Mouse (Mus musculus): ENCODE data around the gene Zfp777. TPM values are rescaled to one million over a fixed set of nuclear protein-coding genes. Genes with fewer than 3 reads are reported as not detected.
A peak's percentile ranks its signal among the peaks of the same experiment; 100 is the strongest.

Gene Zfp777
- polyA plus RNA-seq, 1 experiment from 2014 or later = 8.7 TPM

DNA sequence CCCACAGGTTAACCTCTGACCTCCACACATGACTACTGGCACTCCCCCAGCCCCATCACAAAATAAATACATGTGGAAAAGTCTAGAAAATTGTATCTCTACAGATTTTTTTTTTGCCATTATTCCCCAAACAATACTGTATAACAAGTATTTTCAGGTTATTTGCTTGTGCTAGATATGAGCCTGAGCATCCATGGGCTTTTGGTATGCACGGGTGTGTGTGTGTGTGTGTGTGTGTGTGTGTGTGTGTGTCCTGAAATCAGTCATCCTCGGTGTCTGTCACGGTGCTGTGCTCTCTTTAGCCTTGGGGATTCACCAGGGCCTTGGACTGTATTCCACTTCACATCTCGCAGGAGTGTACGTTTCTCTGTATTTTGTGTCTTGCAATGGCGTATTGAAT lies 3.4 kb upstream of the Zfp777 start:
- no peaks in the 10 kb centered on the region for H3K4me1 ChIP-seq (ENCODE audit: insufficient read depth)
- H3K27me3 ChIP-seq (ENCODE audit: insufficient read depth, low read length) = no peaks in the 10 kb centered on the region
- no peak for ATAC-seq (ENCODE audit: insufficient read depth)
- no peaks in the 10 kb centered on the region for H3K36me3 ChIP-seq (ENCODE audit: insufficient read depth)
- no peak overlapping the region for H3K4me2 ChIP-seq
- H3K4me3 ChIP-seq (ENCODE audit: low read depth, low read length) = no peak overlapping the region
- no peak for DNase-seq
- H3K27ac ChIP-seq (ENCODE audit: low read depth) = no peak overlapping the region
- no peak for TF ChIP-seq CTCF (IDR thresholded peaks at IDR 0.05; ENCODE audit: low read depth)
- H3K9me3 ChIP-seq (ENCODE audit: low read depth, low read length) = no peaks in the 10 kb centered on the region
- H3K9ac ChIP-seq = no peak overlapping the region
- 74% methylated on average over 6 of the region's 6 CpGs for WGBS

DNA sequence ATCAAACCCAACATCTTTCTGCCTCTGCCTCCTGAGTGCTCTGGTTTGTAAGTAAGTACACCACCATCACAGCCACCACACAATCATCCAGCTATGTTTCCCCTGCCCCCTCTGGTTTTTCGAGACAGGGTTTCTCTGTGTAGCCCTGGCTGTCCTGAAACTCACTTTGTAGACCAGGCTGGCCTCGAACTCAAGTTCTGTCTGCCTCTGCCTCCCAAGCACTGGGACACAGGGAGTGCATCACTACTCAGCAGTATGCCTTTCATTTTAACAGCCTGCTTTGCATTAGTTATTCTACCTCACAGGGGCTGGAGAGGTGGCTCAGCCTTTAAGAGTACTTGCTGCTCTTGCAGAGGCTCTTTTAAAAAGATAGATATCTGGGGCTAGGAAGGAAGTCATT lies 3.0 kb upstream of the Zfp777 start:
- Histone ChIP-seq H3K27me3 (ENCODE audit: insufficient read depth, low read length) (no peaks in the 10 kb centered on the region), H3K4me1 (ENCODE audit: insufficient read depth) (no peaks in the 10 kb centered on the region), H3K4me3 (ENCODE audit: low read depth, low read length) (no peak overlapping the region), H3K36me3 (ENCODE audit: insufficient read depth) (no peaks in the 10 kb centered on the region), H3K4me2 (no peak overlapping the region), H3K9me3 (ENCODE audit: low read depth, low read length) (no peaks in the 10 kb centered on the region), H3K27ac (ENCODE audit: low read depth) (no peak overlapping the region), H3K9ac (no peak overlapping the region)
- ATAC-seq (ENCODE audit: insufficient read depth) = no peak
- TF ChIP-seq CTCF (IDR thresholded peaks at IDR 0.05; ENCODE audit: low read depth) = no peak
- WGBS = 68% methylated on average over 2 of the region's 2 CpGs
- DNase-seq = no peak

DNA sequence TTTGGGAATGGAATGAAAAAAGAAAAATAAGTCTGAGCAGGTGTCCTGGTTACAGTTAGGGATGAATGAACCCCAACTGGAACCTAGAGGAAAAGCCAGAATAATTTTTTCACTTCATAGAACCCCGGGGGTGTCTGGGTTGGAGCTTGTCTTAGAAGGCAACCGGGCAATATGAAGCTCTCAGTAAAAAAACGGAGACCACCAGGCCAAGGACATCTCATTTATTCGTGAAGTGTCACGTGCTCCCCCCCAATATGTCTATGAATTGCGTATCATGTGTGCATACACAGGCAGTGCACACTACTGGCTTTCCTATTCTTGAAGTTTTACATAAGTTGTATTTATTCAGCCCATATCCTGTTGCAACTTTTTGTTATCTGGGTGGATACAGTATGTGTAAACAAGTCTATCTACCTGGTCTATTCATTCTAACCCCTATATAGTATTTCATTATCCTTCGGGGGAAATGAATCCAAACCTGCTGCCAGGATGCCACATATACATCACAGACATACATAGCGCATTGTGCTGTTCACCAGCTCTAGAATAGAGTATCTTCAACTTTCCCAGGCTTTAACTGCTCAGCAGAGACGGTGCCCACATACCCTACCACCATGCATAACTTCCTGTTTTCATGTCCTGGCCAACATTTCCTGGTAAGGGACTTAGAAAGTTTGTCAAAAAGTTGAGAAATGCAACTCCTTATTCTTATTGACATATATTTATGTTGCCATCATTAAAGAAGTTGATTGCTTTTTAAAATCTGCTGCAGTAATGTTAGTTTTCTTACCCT lies 758 bp upstream of the Zfp777 start:
- ATAC-seq (ENCODE audit: insufficient read depth) (no peak), DNase-seq (peak; percentile 4)
- Histone ChIP-seq H3K4me1 (ENCODE audit: insufficient read depth) (no peaks in the 10 kb centered on the region), H3K9me3 (ENCODE audit: low read depth, low read length) (no peaks in the 10 kb centered on the region), H3K9ac (peak overlapping the region; percentile 86; the same call in 1 of the 2 replicates), H3K27ac (ENCODE audit: low read depth) (peak overlapping the region; percentile 89; the same call in 1 of the 2 replicates), H3K36me3 (ENCODE audit: insufficient read depth) (peaks cover under 1% of the 10 kb centered on the region; the same call in 1 of the 2 replicates), H3K4me3 (ENCODE audit: low read depth, low read length) (peak overlapping the region; percentile 66), H3K4me2 (peak overlapping the region; percentile 77), H3K27me3 (ENCODE audit: insufficient read depth, low read length) (no peaks in the 10 kb centered on the region)
- 47% methylated on average over 9 of the region's 9 CpGs for WGBS
- TF ChIP-seq CTCF (IDR thresholded peaks at IDR 0.05; ENCODE audit: low read depth) = no peak

DNA sequence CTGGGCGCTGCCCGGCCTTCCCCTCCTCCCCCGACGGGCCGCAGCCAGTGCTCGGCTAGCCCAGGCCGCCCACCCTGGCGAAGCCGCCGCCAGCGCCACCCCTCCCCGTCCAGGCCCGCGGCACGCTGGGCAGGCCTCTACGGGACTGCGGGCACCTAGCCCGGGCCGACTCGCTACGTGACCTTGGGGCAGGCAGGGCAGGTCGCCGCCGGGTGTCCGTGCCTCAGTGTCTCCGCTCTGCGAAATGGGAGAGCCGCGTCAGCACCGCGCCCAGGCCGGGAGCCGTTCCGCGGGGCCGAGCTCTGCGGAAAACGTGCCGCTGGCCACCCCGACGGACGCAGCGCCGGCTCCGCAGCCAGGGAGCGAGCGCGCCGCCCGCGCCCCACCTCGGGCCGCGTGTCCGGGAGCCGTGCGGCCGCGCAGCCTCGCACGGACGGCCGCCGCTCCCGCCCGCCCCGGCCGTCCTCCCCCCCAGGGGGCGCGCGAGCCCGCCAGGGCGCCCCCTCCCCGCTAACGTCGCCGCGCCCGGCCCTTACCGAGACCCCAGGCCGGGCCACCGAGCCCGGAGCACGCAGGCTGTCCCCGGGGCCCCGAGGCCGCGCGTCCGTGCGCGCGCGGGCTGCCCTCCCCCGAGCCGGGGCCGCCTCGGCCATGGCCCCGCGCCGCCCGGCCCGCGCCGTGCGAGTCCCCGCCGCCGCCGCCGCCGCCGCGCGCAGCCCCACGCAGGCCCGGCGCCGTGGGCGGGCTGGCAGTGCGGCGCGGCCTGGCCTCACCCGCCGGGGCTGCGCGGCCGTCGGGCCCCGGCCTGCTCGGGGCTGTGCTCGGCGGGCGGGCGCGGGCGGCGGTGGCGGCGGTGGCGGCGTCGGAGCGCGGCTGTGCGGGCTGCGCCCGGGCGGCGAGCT lies 1.0 kb downstream of the Zfp777 start:
- TF ChIP-seq CTCF (IDR thresholded peaks at IDR 0.05; ENCODE audit: low read depth) = no peak
- no peaks in the 10 kb centered on the region for H3K27me3 ChIP-seq (ENCODE audit: insufficient read depth, low read length)
- no peaks in the 10 kb centered on the region for H3K9me3 ChIP-seq (ENCODE audit: low read depth, low read length)
- H3K4me2 ChIP-seq = peak overlapping the region; percentile 77
- H3K9ac ChIP-seq = peak overlapping the region; percentile 86
- H3K4me1 ChIP-seq (ENCODE audit: insufficient read depth) = no peaks in the 10 kb centered on the region
- ATAC-seq (ENCODE audit: insufficient read depth) = peak; percentile 64
- DNase-seq = peak; percentile 64
- H3K36me3 ChIP-seq (ENCODE audit: insufficient read depth) = peaks cover 18% of the 10 kb centered on the region
- peak overlapping the region; percentile 80 for H3K4me3 ChIP-seq (ENCODE audit: low read depth, low read length)
- under 1% methylated on average over 76 of the region's 150 CpGs for WGBS
- peak overlapping the region; percentile 89 for H3K27ac ChIP-seq (ENCODE audit: low read depth)

DNA sequence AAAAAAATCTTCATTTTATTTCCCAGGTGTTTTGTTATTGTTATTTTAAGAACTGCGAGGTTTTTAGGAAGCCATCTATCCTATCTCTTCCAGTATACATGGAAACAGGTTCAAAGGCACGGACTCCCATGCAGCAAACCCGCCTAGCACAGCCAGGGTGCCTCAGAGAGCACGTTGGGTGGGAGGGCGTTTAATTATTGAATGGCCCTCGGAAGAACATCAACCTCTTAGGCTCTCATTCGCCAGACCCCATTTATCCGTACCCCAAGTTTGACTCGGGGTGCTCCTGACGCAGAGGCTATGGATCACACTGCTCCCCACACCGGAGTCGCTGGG lies 1.6 kb downstream of the Zfp777 start:
- Histone ChIP-seq H3K4me2 (peak overlapping the region; percentile 77), H3K27ac (ENCODE audit: low read depth) (peak overlapping the region; percentile 73; the same call in 1 of the 2 replicates), H3K4me1 (ENCODE audit: insufficient read depth) (no peaks in the 10 kb centered on the region), H3K36me3 (ENCODE audit: insufficient read depth) (peaks cover 24% of the 10 kb centered on the region), H3K9ac (peak overlapping the region; percentile 86), H3K4me3 (ENCODE audit: low read depth, low read length) (peak overlapping the region; percentile 80), H3K27me3 (ENCODE audit: insufficient read depth, low read length) (no peaks in the 10 kb centered on the region), H3K9me3 (ENCODE audit: low read depth, low read length) (no peaks in the 10 kb centered on the region)
- peak; percentile 7; the same call in 1 of the 2 replicates for ATAC-seq (ENCODE audit: insufficient read depth)
- 3% methylated on average over 12 of the region's 12 CpGs for WGBS
- no peak; the same call in 1 of the 2 replicates for TF ChIP-seq CTCF (IDR thresholded peaks at IDR 0.05; ENCODE audit: low read depth)
- DNase-seq = peak; percentile 55

DNA sequence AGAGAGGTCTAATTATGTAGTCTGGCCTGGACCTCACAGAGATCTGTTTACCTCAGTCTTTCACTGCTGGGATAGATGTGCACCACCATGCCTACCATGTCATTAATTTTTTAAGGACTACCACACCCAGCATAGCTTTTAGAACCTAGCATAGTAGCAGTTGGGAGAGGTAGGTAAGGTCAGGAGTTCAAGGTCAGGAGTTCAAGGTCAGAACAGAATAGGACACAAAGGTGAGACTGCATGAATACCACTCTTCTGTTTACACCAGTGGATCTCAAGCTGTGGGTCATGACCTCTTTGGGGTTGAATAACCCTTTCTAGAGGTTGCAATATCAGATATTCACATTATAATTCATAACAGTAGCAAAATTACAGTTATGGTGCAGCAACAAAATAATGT lies 16.1 kb downstream of the Zfp777 start:
- no peaks in the 10 kb centered on the region for H3K9me3 ChIP-seq (ENCODE audit: low read depth, low read length)
- H3K36me3 ChIP-seq (ENCODE audit: insufficient read depth) = peaks cover 82% of the 10 kb centered on the region
- no peaks in the 10 kb centered on the region for H3K4me1 ChIP-seq (ENCODE audit: insufficient read depth)
- no peak overlapping the region for H3K9ac ChIP-seq
- no peak overlapping the region for H3K4me3 ChIP-seq (ENCODE audit: low read depth, low read length)
- H3K27me3 ChIP-seq (ENCODE audit: insufficient read depth, low read length) = no peaks in the 10 kb centered on the region
- ATAC-seq (ENCODE audit: insufficient read depth) = no peak
- DNase-seq = no peak
- H3K4me2 ChIP-seq = no peak overlapping the region
- no peak for TF ChIP-seq CTCF (IDR thresholded peaks at IDR 0.05; ENCODE audit: low read depth)
- no peak overlapping the region for H3K27ac ChIP-seq (ENCODE audit: low read depth)
